Mouse (Mus musculus): ENCODE measurements around the gene Saxo1.

Gene Saxo1

DNA sequence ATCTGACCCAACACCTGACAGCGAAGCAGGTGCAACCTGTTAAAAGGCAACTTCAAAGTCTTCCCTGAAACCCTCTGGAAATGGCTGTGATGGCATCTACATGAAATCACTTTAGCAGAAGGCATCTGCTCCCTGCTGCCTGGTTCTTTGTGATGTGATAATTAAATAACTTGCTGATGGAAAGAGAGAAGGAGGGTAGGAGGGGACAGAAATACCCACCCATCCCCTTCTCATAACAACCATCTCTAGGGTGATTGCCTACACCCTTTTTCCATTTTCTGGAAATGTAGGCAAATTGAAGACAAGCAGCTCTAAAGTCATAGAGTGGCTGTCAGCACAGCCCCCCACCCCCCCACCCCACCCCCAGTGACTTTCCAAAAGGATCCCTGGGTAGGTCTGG lies 33.6 kb downstream of the Saxo1 start:
- DNase-seq = no peak

DNA sequence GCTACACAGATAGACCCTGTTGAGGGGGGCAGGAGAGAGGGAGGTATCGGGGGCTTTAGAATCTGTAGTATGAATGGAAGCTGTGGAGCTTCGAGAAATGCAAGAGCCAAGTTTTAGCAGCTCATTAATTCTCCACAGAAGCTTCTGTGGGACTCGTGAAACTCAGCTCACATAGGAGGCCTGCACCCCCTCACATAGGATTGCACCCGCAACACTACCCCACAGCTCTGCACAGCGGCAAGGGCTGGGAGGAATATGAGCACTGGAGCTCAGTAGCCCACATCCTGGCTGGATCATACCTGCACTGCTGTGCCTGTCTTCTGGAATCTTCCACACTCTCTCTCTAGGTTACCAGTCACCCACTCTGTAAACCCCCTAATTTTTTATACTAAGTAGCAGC lies 34.4 kb downstream of the Saxo1 start:
- DNase-seq = no peak

DNA sequence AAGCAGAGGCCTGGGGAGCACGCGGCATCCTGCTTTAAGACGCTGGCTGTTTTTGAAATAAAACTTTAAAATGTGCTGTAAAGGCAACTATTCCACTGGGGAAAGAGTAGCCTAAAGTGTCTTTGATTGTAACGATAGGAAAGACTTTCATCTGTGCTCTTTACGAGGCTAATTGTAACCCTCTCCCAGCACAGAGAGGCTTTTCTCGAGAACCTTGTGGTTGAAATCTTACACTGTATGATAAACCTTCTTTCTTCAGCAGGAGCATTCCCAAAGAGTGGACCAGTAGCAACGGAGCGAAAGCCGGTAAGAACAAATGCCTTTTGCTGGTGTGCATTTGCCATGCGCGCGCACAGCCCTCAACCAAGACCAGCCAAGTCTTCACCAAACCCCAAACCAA lies 37.4 kb downstream of the Saxo1 start:
- no peak for DNase-seq

DNA sequence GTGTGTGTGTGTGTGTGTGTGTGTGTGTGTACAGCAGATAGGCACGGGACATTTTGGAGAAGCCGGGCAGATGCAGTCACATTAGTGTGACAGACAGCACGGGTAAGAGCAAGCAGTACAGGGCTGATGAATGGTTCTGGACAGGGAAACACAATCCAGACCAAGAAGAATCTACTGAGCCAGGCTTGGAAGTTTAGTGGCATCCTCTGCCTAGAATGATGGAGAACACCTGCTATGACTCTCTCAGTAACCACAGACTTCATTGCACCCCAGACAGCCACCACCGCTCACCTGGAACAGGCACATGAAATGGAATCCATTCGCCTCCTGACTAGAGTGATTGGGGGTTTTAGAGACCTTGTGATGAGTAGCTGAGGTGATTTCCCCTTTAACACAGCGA lies 38.2 kb downstream of the Saxo1 start:
- DNase-seq = no peak

DNA sequence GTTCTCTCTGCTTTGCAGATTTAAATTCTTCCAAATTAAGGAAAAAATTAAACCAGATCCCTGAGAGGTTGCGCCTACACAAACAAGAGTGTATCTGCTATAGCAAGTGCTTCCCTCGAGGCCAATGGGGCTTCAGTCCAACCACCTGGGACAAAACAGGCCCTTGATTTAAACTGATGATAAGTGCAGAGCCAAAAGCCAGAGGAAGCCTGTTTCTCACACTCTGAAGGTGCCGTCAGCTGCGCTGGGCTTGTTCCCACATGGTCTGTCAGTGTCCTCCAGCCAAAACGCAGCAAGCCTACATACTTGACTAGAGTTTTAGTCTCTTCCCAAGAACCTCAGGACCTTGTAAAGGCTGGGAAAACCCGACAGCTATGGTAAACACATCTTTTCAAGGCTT lies 53.5 kb downstream of the Saxo1 start:
- no peak for DNase-seq

DNA sequence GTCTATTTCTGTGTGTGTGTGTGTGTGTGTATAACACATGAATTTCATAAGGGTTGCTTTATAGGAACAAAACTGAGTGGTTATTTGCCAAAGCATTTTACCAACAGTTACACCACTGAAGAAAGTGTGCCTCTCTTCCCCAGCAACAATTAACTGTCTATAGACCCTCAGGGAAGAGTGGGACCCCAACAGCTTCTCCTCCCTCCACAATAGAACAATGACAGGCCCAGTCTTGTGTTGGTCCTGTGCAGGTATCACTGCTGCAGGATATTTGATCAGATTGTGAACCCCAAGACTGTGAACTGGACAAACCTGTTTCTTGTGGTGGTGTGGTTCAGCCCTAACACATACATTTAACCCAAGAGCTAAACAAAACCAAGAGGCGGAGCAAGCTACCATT lies 58.6 kb downstream of the Saxo1 start:
- DNase-seq = no peak

DNA sequence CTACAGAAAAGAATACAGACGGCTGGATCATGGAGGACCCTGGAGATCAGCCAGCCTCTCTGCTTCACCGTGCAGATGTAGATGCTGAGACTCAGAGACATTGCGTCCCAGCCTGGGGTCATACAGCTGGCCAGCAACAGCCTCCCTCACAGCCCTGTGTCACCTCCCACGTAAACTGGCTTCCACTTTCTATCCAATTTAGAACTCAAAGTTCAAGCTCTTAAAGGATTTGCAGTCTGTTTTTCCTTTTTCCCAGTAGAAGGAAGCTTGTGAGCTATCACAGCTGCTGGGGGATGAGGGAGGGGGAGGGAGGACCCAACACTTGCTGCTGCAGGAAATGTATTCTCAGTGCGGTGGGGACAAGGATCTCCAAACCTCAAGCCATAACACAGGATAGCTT lies 59.4 kb downstream of the Saxo1 start:
- DNase-seq = peak; percentile 69

DNA sequence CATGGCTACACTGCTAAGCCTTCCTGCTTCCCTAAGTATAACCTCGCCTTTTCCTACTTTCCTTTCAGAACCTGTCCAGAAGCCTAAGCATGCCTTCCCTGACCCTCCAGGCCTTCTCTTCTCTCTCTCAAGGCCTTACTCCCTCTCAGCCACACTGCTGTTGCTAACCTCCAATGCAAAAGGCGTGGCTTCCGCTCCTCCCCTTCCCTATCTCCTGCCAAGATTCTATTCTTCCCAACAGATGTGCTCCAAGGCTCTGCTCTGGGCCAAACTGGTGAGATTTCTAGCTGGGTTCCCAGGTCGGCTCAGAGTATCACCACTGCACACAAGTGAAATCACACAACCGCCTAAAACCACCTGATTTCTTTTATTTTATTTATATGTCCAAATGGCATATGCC lies 69.0 kb downstream of the Saxo1 start:
- peak; percentile 22 for DNase-seq

DNA sequence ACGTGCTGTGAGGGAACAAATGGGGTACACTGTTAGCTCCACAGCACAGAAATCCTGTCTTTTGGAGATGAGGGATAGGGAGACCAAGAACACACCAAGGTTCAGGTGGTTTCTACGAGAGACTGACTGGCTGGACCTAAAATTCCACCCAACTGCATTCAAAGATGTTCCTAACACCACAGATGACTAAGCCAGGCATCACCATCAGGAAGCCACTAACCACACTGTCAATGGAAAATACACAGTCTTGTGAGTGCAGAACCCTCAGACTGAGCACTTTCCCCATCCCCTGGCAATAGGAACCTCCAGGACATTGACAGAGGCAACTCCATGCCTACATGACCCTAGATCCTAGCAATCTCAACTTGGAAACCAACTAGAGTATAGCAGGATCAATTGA lies 71.2 kb downstream of the Saxo1 start:
- no peak for DNase-seq

DNA sequence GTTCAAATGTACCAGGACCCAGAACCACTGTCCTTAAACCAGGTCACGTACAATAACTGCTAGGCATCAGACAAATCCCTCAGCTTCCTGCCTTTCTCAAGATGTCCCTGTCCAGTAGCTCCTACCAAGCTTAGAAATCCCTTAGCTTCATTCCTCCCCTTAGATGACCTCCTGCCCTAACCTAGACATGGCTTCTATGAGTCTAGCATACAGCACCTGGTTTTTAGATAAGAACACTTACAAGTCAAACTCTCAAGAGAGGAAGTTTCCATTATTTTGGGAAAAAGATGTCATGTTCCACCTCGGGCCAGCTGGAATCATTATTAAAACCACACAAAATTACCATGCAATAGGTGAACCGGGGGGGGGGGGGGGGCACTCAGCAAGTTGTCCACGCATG lies 71.6 kb downstream of the Saxo1 start:
- no peak for DNase-seq

DNA sequence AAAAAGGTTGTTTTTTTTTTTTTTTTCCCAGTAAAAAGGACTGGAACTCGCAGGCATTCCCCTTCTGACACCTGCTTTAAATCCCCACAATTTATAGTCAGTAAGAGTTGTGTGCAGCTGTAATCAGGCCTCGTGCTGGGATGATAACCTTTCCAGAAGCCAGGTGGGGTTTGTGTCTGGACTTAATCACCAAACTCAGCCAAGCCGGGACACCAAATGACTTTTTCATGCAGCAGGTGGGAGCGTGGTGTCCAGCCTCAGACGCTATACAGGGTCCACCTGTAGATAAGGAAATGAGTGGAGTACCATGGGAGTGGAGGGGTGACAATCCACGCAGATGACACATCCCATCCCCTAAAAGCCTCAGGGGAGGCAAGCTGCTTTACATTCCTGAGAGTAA lies 73.1 kb downstream of the Saxo1 start:
- DNase-seq = no peak

DNA sequence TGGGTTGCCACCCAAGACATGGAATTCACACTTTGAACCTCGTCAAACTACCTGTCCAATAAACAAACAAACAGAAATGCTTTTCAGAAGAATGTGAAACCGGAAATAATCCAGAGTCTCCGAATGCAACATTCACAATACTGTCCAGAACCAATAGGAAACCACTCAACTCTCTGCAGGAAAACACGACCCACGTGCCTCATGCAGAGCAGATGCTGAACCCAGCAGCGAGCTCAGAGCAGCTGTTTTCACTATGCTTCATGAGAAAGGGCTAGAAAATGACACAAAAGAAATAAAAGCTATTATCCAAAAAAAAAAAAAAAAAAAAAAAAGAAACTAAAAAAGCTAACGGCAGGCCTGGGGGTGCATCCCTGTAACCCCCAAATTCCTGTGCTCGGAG lies 74.4 kb downstream of the Saxo1 start:
- no peak for DNase-seq

DNA sequence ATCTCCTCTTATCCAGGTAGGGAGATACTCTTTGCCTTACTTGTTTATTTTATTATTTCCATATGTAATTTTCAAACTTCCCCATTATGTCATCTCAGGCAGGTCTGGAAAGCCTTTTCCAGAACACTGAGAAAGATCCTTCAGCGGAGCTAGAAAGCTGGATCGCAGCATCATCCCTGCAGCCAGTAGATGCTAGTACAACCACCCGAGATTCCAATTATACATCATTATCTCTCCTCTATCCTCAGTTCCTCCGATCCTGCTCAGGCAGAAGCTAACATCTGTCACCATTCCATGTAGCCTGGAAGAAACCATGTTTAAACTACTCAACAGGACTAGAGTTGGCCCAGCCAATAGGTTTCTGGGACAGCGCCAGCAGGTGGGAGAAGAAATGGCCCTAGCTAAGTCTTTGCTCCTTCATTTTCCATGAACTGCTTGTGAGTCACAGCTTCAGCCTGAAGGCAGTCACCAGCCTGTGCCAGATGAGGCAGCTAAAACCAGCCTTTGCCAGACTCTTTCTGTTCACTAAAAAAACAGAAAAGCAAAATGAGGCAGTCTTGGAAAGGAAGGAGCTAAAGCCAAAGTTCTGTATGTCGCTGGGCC lies 75.0 kb downstream of the Saxo1 start:
- no peak for DNase-seq

DNA sequence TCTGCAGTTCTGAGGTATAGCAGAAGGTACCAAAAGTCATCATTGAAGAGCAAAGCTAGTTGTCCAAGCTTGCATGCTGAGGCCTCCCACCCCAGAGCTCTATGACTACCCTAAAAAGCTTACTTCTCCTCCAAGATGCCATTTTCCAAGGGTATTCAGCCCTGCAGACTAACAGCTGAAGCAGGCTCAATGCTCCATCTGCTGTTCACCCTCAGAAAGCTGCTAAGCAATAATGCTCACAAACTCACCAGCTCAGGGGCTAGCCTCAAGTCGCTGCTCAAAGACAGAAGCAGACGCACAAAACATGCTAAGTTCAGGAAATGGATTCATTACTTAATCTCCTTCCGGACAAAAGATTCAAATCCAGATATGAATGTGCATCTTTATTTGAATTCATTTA lies 77.2 kb downstream of the Saxo1 start:
- DNase-seq = peak; percentile 5

DNA sequence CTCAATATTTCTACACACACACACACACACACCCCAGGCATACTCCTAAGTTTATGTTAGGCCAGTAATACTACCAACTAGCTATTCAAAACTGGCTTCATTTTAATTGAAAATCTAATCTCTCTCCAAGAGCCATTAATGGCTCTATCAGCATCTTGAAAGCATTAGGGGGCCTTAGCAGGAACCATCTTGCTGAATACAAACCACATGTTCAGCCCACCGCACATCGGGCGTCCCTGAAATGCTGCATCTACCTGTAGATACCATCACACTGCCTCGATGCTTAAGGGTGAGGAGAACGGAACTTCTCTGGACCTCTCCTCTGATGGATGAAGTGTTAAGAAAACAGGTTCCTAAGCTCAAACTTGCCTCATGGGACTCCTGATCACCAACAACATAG lies 93.3 kb downstream of the Saxo1 start:
- no peak for DNase-seq

DNA sequence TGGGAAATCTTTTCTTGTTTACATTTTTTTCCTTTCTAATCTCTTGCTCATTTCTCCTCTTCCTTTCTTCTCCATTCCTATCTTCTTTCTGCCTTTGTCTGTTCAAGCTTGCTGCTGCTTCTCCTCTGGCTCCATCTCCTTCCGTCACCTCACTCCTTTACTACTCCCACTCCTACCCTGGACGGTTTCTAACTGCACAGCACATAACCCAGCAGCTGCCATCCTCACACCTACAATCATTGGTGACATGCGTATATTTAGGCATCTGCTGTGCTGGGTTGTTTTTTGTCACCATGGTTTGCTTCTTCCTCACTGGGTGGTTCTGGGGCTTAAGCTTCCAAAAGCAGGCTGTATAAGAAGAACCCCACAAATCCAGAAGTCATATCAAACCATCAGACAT lies 107.7 kb downstream of the Saxo1 start:
- DNase-seq = no peak

DNA sequence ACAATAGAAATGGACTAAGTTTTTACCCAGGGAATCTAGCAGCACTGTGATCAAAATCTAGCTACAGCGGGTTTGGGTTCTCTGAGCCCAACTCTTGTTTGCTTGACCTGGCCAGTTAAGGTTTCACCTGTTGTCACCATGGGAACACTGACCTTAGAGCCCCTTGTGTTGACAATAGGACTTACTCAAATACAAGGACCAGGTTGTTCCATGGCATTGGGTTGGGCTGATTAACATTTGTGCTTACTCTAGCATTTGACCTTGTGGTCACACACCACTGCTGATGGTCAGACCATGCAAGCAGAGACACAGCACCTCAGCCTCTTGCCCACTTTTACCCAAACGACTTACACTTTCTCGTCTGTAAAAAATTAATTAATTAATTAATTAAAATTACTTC lies 121.8 kb downstream of the Saxo1 start:
- no peak for DNase-seq

DNA sequence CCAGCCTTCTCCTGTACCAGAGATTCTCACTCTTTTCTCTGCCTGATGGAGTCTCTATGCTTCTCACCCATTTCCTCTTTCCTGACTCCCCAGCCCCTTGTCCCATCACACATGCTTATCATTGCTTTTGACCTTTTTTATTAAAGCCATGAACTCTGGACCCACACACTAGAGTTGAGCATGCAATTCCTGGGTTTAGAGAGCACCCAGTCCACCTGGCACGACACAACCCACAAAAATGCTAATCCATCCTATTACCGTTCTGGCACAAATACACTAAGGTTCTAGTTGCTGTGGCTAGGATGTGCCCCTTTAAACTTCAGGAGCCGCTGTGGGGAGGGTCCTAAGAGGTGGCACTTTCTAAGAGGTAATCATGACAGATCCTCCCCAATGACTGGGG lies 122.5 kb downstream of the Saxo1 start:
- DNase-seq = no peak

DNA sequence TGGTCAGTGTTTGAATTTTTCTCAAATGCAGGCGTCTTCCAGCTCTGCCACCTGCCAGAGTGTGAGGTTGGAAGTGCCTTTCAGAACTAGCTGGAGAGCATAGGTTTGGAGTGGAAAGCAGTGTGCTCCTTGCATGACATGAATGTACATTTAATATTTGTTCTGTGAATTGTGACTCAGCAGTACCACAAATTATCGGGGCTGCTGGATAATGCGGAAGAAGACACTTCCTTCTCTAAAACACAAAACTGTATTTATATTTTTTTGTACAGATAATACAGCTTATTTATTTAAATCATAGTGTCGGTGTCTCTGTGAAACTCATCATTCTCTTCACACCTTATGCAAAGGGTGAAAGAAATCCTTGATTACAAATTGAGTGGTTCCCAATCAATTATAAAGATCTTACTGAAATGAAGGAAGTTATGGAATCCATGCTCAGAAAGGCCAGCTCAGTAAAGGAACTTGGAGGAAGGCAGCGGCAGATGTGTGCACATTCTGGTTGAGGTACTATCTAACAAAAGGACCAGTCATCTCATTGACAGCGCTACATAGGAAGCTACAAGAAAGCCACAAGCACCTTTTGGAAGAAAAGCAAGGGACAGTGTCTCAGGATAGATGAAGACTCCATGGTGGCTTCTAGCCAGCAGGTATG lies 129.9 kb downstream of the Saxo1 start:
- DNase-seq = no peak

DNA sequence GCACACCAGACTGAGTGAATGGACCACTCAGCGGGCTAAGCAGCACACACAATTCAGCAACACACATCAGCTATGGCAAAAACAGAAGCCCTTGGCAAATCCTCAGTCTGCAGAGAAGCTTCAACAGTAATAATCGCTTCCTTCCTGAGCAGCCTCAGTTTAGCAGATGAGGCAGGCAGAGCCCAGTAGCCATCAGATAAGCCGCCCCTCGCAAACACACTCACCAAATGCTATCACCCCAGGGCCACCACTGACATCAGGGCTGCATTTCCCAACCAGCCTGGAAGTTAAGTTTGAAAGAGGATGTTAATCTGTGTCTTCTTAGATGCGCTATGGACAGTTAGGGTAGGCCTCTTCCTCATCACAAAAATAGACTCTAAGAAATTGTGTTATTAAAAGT lies 130.8 kb downstream of the Saxo1 start:
- no peak for DNase-seq

DNA sequence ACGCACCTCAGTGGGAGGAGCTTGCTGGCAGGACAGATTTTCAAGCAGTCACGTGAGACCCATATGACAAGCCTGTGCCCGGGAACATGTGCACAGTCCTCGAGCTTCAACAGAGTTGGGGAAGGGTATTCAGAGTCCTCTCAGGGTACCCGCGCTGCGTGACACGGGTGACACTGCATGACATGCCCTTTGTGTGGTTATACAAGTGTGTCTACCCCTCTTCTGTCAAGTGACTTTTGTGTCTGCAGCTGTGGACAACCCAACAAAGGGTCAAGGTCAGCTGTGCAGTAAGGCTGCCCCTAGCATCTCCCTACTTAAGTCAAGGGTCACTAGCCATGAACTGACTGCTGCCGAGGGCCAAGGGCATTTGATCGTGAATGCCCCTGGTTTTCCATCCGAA lies 131.6 kb downstream of the Saxo1 start:
- DNase-seq = no peak

DNA sequence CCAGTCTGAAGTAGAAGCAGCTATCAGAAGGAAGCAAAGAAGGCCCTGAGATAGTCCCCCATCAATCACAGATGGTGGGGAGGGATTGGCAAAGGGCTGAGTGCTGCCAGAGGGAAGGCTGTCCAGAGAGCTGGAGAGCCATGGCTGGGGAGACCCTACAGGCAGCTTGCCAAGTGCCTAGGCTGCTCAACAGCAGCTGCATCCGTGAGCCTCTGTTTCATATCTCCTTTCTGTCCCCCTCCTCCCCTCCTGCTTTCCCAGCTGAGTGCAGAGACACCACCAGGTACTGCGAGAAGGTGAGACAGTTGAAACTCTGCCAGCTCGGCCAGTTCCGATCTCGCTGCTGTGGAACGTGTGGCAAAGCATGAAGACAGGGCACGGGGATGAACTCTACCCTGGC lies 132.5 kb downstream of the Saxo1 start:
- DNase-seq = no peak

DNA sequence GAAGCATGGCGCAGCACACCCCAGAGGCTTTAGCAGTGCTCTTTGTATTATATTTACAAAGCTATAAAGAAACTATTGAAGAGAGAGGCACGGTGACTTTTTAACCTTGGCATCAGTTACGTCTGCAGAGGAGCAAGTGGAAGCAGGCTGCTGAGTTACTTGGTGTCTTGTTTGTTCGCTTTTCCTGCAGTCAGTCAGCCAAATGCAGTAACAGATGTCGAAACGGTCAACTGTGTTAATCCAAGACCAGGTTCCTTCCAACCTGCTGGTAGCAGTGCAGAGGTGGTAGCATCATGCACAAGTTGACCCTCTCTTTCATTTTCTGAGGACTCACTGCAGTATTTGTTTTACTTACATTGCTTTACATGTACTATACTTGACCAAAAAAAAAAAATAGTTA lies 135.5 kb downstream of the Saxo1 start:
- DNase-seq = no peak

DNA sequence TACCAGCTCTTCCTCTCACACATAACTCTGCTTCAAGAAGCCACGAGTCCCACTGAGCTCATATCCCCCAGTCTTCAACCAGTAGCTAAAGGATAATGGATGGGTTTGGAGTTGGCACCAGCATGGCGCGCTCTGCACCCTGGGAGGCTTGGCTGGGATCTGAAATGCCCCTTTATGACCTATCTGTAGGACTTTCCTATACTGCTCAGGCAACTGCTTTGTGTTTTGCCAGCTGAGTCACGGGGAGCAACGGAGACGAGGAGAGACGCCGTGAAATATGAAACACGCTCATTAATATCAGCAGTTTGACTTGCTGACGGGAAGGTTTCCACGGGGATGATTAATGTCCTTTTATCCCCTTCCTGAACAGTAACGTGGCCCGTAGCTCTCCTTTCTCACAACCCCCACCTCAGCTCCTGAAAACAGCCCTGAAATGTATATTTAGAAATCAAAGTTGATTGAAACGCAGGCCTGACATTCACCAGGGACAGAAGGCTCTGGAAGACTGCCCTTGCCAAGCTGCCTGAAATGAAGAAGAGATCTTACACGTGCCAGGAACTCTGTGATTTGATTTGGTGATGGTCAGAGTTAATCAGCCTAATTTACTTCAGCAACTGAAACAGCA lies 141.6 kb downstream of the Saxo1 start:
- DNase-seq = no peak

DNA sequence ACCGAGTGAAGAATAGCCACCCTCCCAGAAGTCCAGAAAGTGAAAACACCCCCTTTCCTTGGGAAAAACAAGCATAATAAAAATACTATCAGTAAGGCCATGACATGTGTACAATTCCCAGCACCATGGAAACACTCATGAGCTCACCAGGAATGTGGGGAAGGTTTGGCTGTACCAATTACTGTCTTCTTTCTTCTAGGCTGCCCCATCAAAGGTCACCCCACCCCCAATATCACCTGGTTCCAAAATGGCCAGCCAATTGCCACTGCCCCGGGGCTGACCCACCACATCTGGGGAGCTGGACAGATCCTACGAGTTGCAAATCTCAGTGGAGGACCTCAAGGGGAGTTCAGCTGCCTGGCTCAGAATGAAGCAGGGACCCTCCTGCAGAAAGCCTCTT lies 144.7 kb downstream of the Saxo1 start:
- no peak for DNase-seq
